Mouse (Mus musculus): Measurements from ENCODE around the gene Tmem165.

Tmem165 gene

GRCm38 (mm10) chr5:76171039-76171438 is 12.6 kb upstream of the Tmem165 start:
- DNase-seq (ENCODE audit: low read depth, low spot score) = no peak

- no peak for DNase-seq (ENCODE audit: low read depth, low spot score)
These were observed 8.6 kb upstream of the Tmem165 start for GRCm38 (mm10) chr5:76175051-76175450.

GRCm38 (mm10) chr5:76176411-76176810 is 7.3 kb upstream of the Tmem165 start:
- no peak for DNase-seq (ENCODE audit: low read depth, low spot score)

- no peak for DNase-seq (ENCODE audit: low read depth, low spot score)
These were observed 6.8 kb upstream of the Tmem165 start for GRCm38 (mm10) chr5:76176841-76177240.

GRCm38 (mm10) chr5:76177664-76178063 is 6.0 kb upstream of the Tmem165 start:
- DNase-seq (ENCODE audit: low read depth, low spot score) = no peak

GRCm38 (mm10) chr5:76179171-76179570 is 4.5 kb upstream of the Tmem165 start:
- no peak for DNase-seq (ENCODE audit: low read depth, low spot score)

- DNase-seq (ENCODE audit: low read depth, low spot score) = no peak
These were observed 3.9 kb upstream of the Tmem165 start for GRCm38 (mm10) chr5:76179791-76180190.

GRCm38 (mm10) chr5:76182326-76182725 is 1.4 kb upstream of the Tmem165 start:
- no peak for DNase-seq (ENCODE audit: low read depth, low spot score)

- no peak for DNase-seq (ENCODE audit: low read depth, low spot score)
These were observed 484 bp upstream of the Tmem165 start for GRCm38 (mm10) chr5:76183043-76183749.

- no peak for DNase-seq (ENCODE audit: low read depth, low spot score)
These were observed 803 bp downstream of the Tmem165 start for GRCm38 (mm10) chr5:76184286-76185080.

- no peak for DNase-seq (ENCODE audit: low read depth, low spot score)
These were observed 4.2 kb downstream of the Tmem165 start for GRCm38 (mm10) chr5:76187885-76188284.

GRCm38 (mm10) chr5:76190609-76191008 is 6.9 kb downstream of the Tmem165 start:
- no peak for DNase-seq (ENCODE audit: low read depth, low spot score)

GRCm38 (mm10) chr5:76193075-76193474 is 9.4 kb downstream of the Tmem165 start:
- DNase-seq (ENCODE audit: low read depth, low spot score) = no peak

- no peak for DNase-seq (ENCODE audit: low read depth, low spot score)
These were observed 10.8 kb downstream of the Tmem165 start for GRCm38 (mm10) chr5:76194377-76194945.

GRCm38 (mm10) chr5:76199346-76199745 is 15.7 kb downstream of the Tmem165 start:
- DNase-seq (ENCODE audit: low read depth, low spot score) = no peak

- DNase-seq (ENCODE audit: low read depth, low spot score) = no peak
These were observed 19.5 kb downstream of the Tmem165 start for GRCm38 (mm10) chr5:76203171-76203570.

GRCm38 (mm10) chr5:76205886-76206285 is 22.2 kb downstream of the Tmem165 start:
- no peak for DNase-seq (ENCODE audit: low read depth, low spot score)

GRCm38 (mm10) chr5:76208066-76208465 is 24.4 kb downstream of the Tmem165 start:
- no peak for DNase-seq (ENCODE audit: low read depth, low spot score)

GRCm38 (mm10) chr5:76216691-76217090 is 33.0 kb downstream of the Tmem165 start:
- DNase-seq (ENCODE audit: low read depth, low spot score) = peak; percentile 65

- no peak for DNase-seq (ENCODE audit: low read depth, low spot score)
These were observed 47.6 kb downstream of the Tmem165 start for GRCm38 (mm10) chr5:76231171-76231855.

GRCm38 (mm10) chr5:76243274-76243673 is 59.6 kb downstream of the Tmem165 start:
- no peak for DNase-seq (ENCODE audit: low read depth, low spot score)

- no peak for DNase-seq (ENCODE audit: low read depth, low spot score)
These were observed 60.2 kb downstream of the Tmem165 start for GRCm38 (mm10) chr5:76243929-76244328.

Data from telencephalon, adult 2 months (tissue).